Mouse (Mus musculus): Measurements from ENCODE around the gene Mier1. TPM values are rescaled to one million over a fixed set of nuclear protein-coding genes. Genes with fewer than 3 reads are reported as not detected.
A peak's percentile ranks its signal among the peaks of the same experiment; 100 is the strongest.

The Mier1 gene
- total RNA-seq (2014; rRNA removed): 43.6 and 82.3 TPM in 2 replicates
- 17.4 and 32.6 TPM in 2 replicates for polyA plus RNA-seq (2015; fragmentation: Nextera tagmentation; extraction: Ambion mirVana)

- Histone ChIP-seq H3K4me2 (ENCODE audit: low read depth) (peak within 1 kb of the TSS; percentile 68), H3K9ac (peak within 1 kb of the TSS; percentile 69), H3K4me3 (ENCODE audit: low read depth, low read length) (peak within 1 kb of the TSS; percentile 68), H3K4me1 (ENCODE audit: insufficient read depth) (peaks cover 22% of the 10 kb centered on the region), H3K27me3 (ENCODE audit: insufficient read depth, low read length) (no peaks in the 10 kb centered on the region), H3K9me3 (ENCODE audit: low read length) (no peaks in the 10 kb centered on the region), H3K27ac (ENCODE audit: low read depth, low read length) (peak within 1 kb of the TSS; percentile 97), H3K36me3 (ENCODE audit: insufficient read depth) (no peaks in the 10 kb centered on the region)
- no peak; the same call in 1 of the 2 replicates for TF ChIP-seq CTCF (IDR thresholded peaks at IDR 0.05; ENCODE audit: low read depth)
- ATAC-seq (peak; percentile 99), DNase-seq (peak; percentile 97)
- WGBS: 1% methylated on average over 82 of the region's 90 CpGs
These were observed at the start of gene Mier1, which contains the start of gene Wdr78 for GRCm38 (mm10) chr4:103114184-103115111. Gene Mier1, plus strand, starts transcription at chr4:103114390. Gene Wdr78, minus strand, starts transcription at chr4:103114555.

- TF ChIP-seq CTCF (IDR thresholded peaks at IDR 0.05; ENCODE audit: low read depth): no peak
- Histone ChIP-seq H3K4me1 (ENCODE audit: insufficient read depth) (no peaks in the 10 kb centered on the region), H3K27ac (ENCODE audit: low read depth, low read length) (no peak overlapping the region), H3K4me3 (ENCODE audit: low read depth, low read length) (no peak overlapping the region), H3K9me3 (ENCODE audit: low read length) (no peaks in the 10 kb centered on the region), H3K36me3 (ENCODE audit: insufficient read depth) (no peaks in the 10 kb centered on the region), H3K4me2 (ENCODE audit: low read depth) (no peak overlapping the region), H3K9ac (no peak overlapping the region), H3K27me3 (ENCODE audit: insufficient read depth, low read length) (no peaks in the 10 kb centered on the region)
- ATAC-seq (no peak), DNase-seq (no peak)
- WGBS: 76% methylated on average over 2 of the region's 2 CpGs
These were observed 49.8 kb upstream of the Mier1 start for GRCm38 (mm10) chr4:103064421-103064820.

- no peak overlapping the region for H3K27ac ChIP-seq (ENCODE audit: low read depth, low read length)
- DNase-seq (no peak), ATAC-seq (no peak)
- no peak overlapping the region for H3K4me2 ChIP-seq (ENCODE audit: low read depth)
- no peaks in the 10 kb centered on the region for H3K9me3 ChIP-seq (ENCODE audit: low read length)
- H3K4me1 ChIP-seq (ENCODE audit: insufficient read depth): no peaks in the 10 kb centered on the region
- 85% methylated on average over 5 of the region's 5 CpGs for WGBS
- no peaks in the 10 kb centered on the region for H3K36me3 ChIP-seq (ENCODE audit: insufficient read depth)
- H3K4me3 ChIP-seq (ENCODE audit: low read depth, low read length): no peak overlapping the region
- no peak overlapping the region for H3K9ac ChIP-seq
- TF ChIP-seq CTCF (IDR thresholded peaks at IDR 0.05; ENCODE audit: low read depth): no peak
- H3K27me3 ChIP-seq (ENCODE audit: insufficient read depth, low read length): no peaks in the 10 kb centered on the region
These were observed 49.2 kb upstream of the Mier1 start for GRCm38 (mm10) chr4:103064976-103065375.

GRCm38 (mm10) chr4:103067906-103068655, 46.1 kb upstream of the Mier1 start:
- no peaks in the 10 kb centered on the region for H3K4me1 ChIP-seq (ENCODE audit: insufficient read depth)
- DNase-seq: no peak
- WGBS: 42% methylated on average over 6 of the region's 6 CpGs
- no peak overlapping the region for H3K27ac ChIP-seq (ENCODE audit: low read depth, low read length)
- no peak for ATAC-seq
- H3K9ac ChIP-seq: no peak overlapping the region
- no peaks in the 10 kb centered on the region for H3K36me3 ChIP-seq (ENCODE audit: insufficient read depth)
- H3K4me3 ChIP-seq (ENCODE audit: low read depth, low read length): no peak overlapping the region
- TF ChIP-seq CTCF (IDR thresholded peaks at IDR 0.05; ENCODE audit: low read depth): no peak
- no peaks in the 10 kb centered on the region for H3K9me3 ChIP-seq (ENCODE audit: low read length)
- no peak overlapping the region for H3K4me2 ChIP-seq (ENCODE audit: low read depth)
- H3K27me3 ChIP-seq (ENCODE audit: insufficient read depth, low read length): no peaks in the 10 kb centered on the region

- TF ChIP-seq CTCF (IDR thresholded peaks at IDR 0.05; ENCODE audit: low read depth): no peak
- no peak overlapping the region for H3K4me2 ChIP-seq (ENCODE audit: low read depth)
- H3K9ac ChIP-seq: no peak overlapping the region
- no peak overlapping the region for H3K4me3 ChIP-seq (ENCODE audit: low read depth, low read length)
- DNase-seq (no peak), ATAC-seq (no peak)
- no peaks in the 10 kb centered on the region for H3K9me3 ChIP-seq (ENCODE audit: low read length)
- no peaks in the 10 kb centered on the region for H3K4me1 ChIP-seq (ENCODE audit: insufficient read depth)
- WGBS: 70% methylated on average over 3 of the region's 3 CpGs
- no peak overlapping the region for H3K27ac ChIP-seq (ENCODE audit: low read depth, low read length)
- H3K27me3 ChIP-seq (ENCODE audit: insufficient read depth, low read length): no peaks in the 10 kb centered on the region
- H3K36me3 ChIP-seq (ENCODE audit: insufficient read depth): no peaks in the 10 kb centered on the region
These were observed 43.6 kb upstream of the Mier1 start for GRCm38 (mm10) chr4:103070631-103071030.

GRCm38 (mm10) chr4:103085237-103085636, 29.0 kb upstream of the Mier1 start:
- no peak overlapping the region for H3K9ac ChIP-seq
- no peak for TF ChIP-seq CTCF (IDR thresholded peaks at IDR 0.05; ENCODE audit: low read depth)
- ATAC-seq (no peak), DNase-seq (no peak)
- H3K4me3 ChIP-seq (ENCODE audit: low read depth, low read length): no peak overlapping the region
- no peak overlapping the region for H3K27ac ChIP-seq (ENCODE audit: low read depth, low read length)
- WGBS: 92% methylated on average over 5 of the region's 5 CpGs
- H3K27me3 ChIP-seq (ENCODE audit: insufficient read depth, low read length): no peaks in the 10 kb centered on the region
- no peaks in the 10 kb centered on the region for H3K4me1 ChIP-seq (ENCODE audit: insufficient read depth)
- H3K36me3 ChIP-seq (ENCODE audit: insufficient read depth): no peaks in the 10 kb centered on the region
- H3K9me3 ChIP-seq (ENCODE audit: low read length): no peaks in the 10 kb centered on the region
- no peak overlapping the region for H3K4me2 ChIP-seq (ENCODE audit: low read depth)

Data from forebrain, postnatal 0 days (tissue).